Mouse (Mus musculus) bone marrow macrophage, adult 2 months (primary cell): ENCODE results near the gene Aqp9.

Experiments
- CTCF ChIP-seq: IDR thresholded peaks from 2 replicates; pipeline ENCODE4 v1.5.1; 2012; ENCODE audit warnings: low read depth, mild to moderate bottlenecking, low read length, moderate library complexity
- POLR2A ChIP-seq: IDR thresholded peaks from 2 replicates; pipeline ENCODE4 v1.6.1; 2012; ENCODE audit warnings: mild to moderate bottlenecking, low read depth, low read length, borderline replicate concordance

GRCm38 (mm10) chr9:71166871-71167465 is 1.5 kb downstream of the Aqp9 start:
- TF ChIP-seq CTCF (no peak), POLR2A (no peak)
